Mouse (Mus musculus): ENCODE measurements around the gene Tnfaip1. TPM values are rescaled to one million over a fixed set of nuclear protein-coding genes. Genes with fewer than 3 reads are reported as not detected.

Gene Tnfaip1
- total RNA-seq, 4 experiments from 2014 or later = 32.8 to 36.6 (median 34.2) TPM

- DNase-seq (ENCODE audit: low spot score in 2 of 2) = no peak
Observed at GRCm38 (mm10) chr11:78501529-78501928, 34.6 kb downstream of the Tnfaip1 start.

- DNase-seq (ENCODE audit: low spot score in 2 of 2) = no peak
Observed at GRCm38 (mm10) chr11:78500623-78501202, 35.4 kb downstream of the Tnfaip1 start.

- DNase-seq (ENCODE audit: low spot score in 2 of 2) = no peak
Observed at GRCm38 (mm10) chr11:78499543-78499942, 36.6 kb downstream of the Tnfaip1 start.

- no peak for DNase-seq (ENCODE audit: low spot score in 2 of 2)
Observed at GRCm38 (mm10) chr11:78499004-78499403, 37.1 kb downstream of the Tnfaip1 start, which contains the start of gene Vtn. Gene Vtn, plus strand, starts transcription at chr11:78499091.

- DNase-seq (ENCODE audit: low spot score in 2 of 2) = peak; percentile 85 to 95
Observed at GRCm38 (mm10) chr11:78497544-78498522, 38.3 kb downstream of the Tnfaip1 start, which contains the start of gene Sarm1. Gene Sarm1, minus strand, starts transcription at chr11:78497754.

GRCm38 (mm10) chr11:78497071-78497541 is 39.0 kb downstream of the Tnfaip1 start:
- DNase-seq (ENCODE audit: low spot score in 2 of 2) = peak in 1 of 2 experiments; percentile 42

- no peak for DNase-seq (ENCODE audit: low spot score in 2 of 2)
Observed at GRCm38 (mm10) chr11:78495904-78496303, 40.2 kb downstream of the Tnfaip1 start.

GRCm38 (mm10) chr11:78490781-78491241 is 45.3 kb downstream of the Tnfaip1 start:
- DNase-seq (ENCODE audit: low spot score in 2 of 2) = peak in 1 of 2 experiments; percentile 32

GRCm38 (mm10) chr11:78488168-78488567 is 48.0 kb downstream of the Tnfaip1 start:
- peak in 1 of 2 experiments; percentile 68 for DNase-seq (ENCODE audit: low spot score in 2 of 2)

- DNase-seq (ENCODE audit: low spot score in 2 of 2) = no peak
Observed at GRCm38 (mm10) chr11:78483639-78484038, 52.5 kb downstream of the Tnfaip1 start.

GRCm38 (mm10) chr11:78475289-78475688 is 60.8 kb downstream of the Tnfaip1 start:
- DNase-seq (ENCODE audit: low spot score in 2 of 2) = no peak

Other genes starting within 250 kb of the Tnfaip1 start
- gene BC030499, start 245.5 kb downstream of the Tnfaip1 start, total RNA-seq (2022) = 10 to 100 TPM; 12.0 to 15.3 (median 13.3) TPM
- gene Spag5, start 234.8 kb downstream of the Tnfaip1 start, total RNA-seq (2022) = 10 to 100 TPM in 1 of 4 experiments, 1 to 10 TPM in 3; 6.8 to 11.9 (median 7.1) TPM
- 100 to 1,000 TPM; 784 to 869 (median 811) TPM for gene Aldoc, start 213.4 kb downstream of the Tnfaip1 start, total RNA-seq (2022)
- gene Pigs, start 207.9 kb downstream of the Tnfaip1 start, total RNA-seq (2022) = 10 to 100 TPM; 57.1 to 62.1 (median 59.4) TPM
- 10 to 100 TPM; 28.5 to 34.5 (median 30.6) TPM for gene Unc119, start 192.8 kb downstream of the Tnfaip1 start, total RNA-seq (2022)
- under 1 TPM in 2 of 4 experiments, not detected in 2; 0.11 to 0.19 TPM for gene Foxn1, start 149.8 kb downstream of the Tnfaip1 start, total RNA-seq (2022)
- not detected for gene Slc13a2, start 114.1 kb downstream of the Tnfaip1 start, total RNA-seq (2022)
- 10 to 100 TPM in 3 of 4 experiments, 1 to 10 TPM in 1; 8.2 to 15.4 (median 12.2) TPM for gene Slc46a1, start 70.6 kb downstream of the Tnfaip1 start, total RNA-seq (2022)
- 10 to 100 TPM; 32.1 to 36.7 (median 33.1) TPM for gene Sarm1, start 38.6 kb downstream of the Tnfaip1 start, total RNA-seq (2022)
- 10 to 100 TPM; 73.4 to 86.0 (median 77.9) TPM for gene Vtn, start 37.2 kb downstream of the Tnfaip1 start, total RNA-seq (2022)
- 1 to 10 TPM; 1.3 to 2.1 (median 1.6) TPM for gene Sebox, start 32.9 kb downstream of the Tnfaip1 start, total RNA-seq (2022)
- 10 to 100 TPM; 39.4 to 42.9 (median 41.8) TPM for gene Tmem199, start 24.2 kb downstream of the Tnfaip1 start, total RNA-seq (2022)
- 100 to 1,000 TPM; 116 to 125 (median 118) TPM for gene Poldip2, start 24.1 kb downstream of the Tnfaip1 start, total RNA-seq (2022)
- 10 to 100 TPM; 79.7 to 81.6 (median 80.9) TPM for gene Ift20, start within 50 bp of the Tnfaip1 start, total RNA-seq (2022)
- 10 to 100 TPM; 23.7 to 29.6 (median 26.6) TPM for gene Tmem97, start 14.4 kb upstream of the Tnfaip1 start, total RNA-seq (2022)
- gene Nlk, start 161.0 kb upstream of the Tnfaip1 start, total RNA-seq (2022) = 10 to 100 TPM; 84.1 to 92.5 (median 87.6) TPM
- 10 to 100 TPM; 17.3 to 23.0 (median 21.9) TPM for gene Ccnq, start 215.4 kb upstream of the Tnfaip1 start, total RNA-seq (2022)